Mouse (Mus musculus): ENCODE data around the gene Slc25a33. TPM values are rescaled to one million over a fixed set of nuclear protein-coding genes. Genes with fewer than 3 reads are reported as not detected.
"Not testable (repeated sequence)": the region's sequence is repeated elsewhere in the genome, so short reads cannot be mapped to it uniquely, and the experiment has no call there.

Gene Slc25a33
- 43.7 and 43.9 TPM in 2 replicates for polyA plus RNA-seq (2012; rRNA removed)

- TF ChIP-seq CTCF (IDR thresholded peaks at IDR 0.05; ENCODE audit: extremely low read depth, insufficient read depth, low read length) = no peak
- peak; percentile 80 for TF ChIP-seq POLR2A (IDR thresholded peaks at IDR 0.05; ENCODE audit: extremely low read depth, insufficient read depth, low read length)
- peak within 1 kb of the TSS; percentile 76 for H3K4me3 ChIP-seq (ENCODE audit: insufficient read depth, low read length)
- peak within 1 kb of the TSS; percentile 96 for H3K27ac ChIP-seq (ENCODE audit: insufficient read depth, low read length)
- peaks cover 6% of the 10 kb centered on the region for H3K4me1 ChIP-seq (ENCODE audit: control insufficient read depth, insufficient read depth, low read length)
Measured at GRCm38 (mm10) chr4:149774094-149774470, at the start of gene Slc25a33. TSS of gene Slc25a33 (minus strand) at chr4:149774277.

DNA sequence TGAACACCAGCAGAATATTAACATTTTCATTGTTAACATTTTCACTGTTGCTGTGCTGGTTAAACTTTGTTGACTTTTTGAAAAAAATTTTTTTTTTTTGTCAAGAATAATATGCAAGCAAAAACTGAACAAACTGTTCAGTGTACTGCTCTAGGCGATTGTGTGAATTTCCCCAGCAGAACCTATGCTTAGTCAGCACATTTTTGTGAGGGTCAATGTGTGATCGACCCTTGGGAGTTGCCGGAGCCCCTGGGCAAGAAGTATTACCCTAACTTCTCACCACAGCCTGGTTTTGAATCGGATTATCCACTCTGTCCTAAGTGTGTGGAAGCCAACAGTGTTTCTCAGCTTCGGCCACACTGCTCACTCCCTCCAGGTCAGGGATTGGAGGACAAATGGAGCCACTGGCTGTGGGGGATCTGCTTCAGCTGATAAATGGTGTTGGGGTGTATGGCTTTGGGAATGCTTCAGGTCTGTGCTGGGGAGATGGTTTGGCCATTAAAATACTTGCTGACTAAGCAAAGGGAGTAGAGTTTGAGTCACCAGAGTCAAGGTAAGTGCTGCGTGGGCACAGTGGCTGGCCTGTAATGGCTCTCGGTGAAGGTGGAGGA is 48.6 kb upstream of the Slc25a33 start:
- no peaks in the 10 kb centered on the region for H3K4me1 ChIP-seq (ENCODE audit: control insufficient read depth, insufficient read depth, low read length)
- H3K27ac ChIP-seq (ENCODE audit: insufficient read depth, low read length) = no peak overlapping the region
- TF ChIP-seq CTCF (IDR thresholded peaks at IDR 0.05; ENCODE audit: extremely low read depth, insufficient read depth, low read length) = no peak
- no peak for TF ChIP-seq POLR2A (IDR thresholded peaks at IDR 0.05; ENCODE audit: extremely low read depth, insufficient read depth, low read length)
- H3K4me3 ChIP-seq (ENCODE audit: insufficient read depth, low read length) = no peak overlapping the region

- no peak overlapping the region for H3K27ac ChIP-seq (ENCODE audit: insufficient read depth, low read length)
- H3K4me3 ChIP-seq (ENCODE audit: insufficient read depth, low read length) = no peak overlapping the region
- TF ChIP-seq POLR2A (IDR thresholded peaks at IDR 0.05; ENCODE audit: extremely low read depth, insufficient read depth, low read length) (no peak), CTCF (IDR thresholded peaks at IDR 0.05; ENCODE audit: extremely low read depth, insufficient read depth, low read length) (no peak)
- H3K4me1 ChIP-seq (ENCODE audit: control insufficient read depth, insufficient read depth, low read length) = no peaks in the 10 kb centered on the region
Measured at GRCm38 (mm10) chr4:149822126-149822525, 48.0 kb upstream of the Slc25a33 start.

- H3K27ac ChIP-seq (ENCODE audit: insufficient read depth, low read length) = no peak overlapping the region
- TF ChIP-seq POLR2A (IDR thresholded peaks at IDR 0.05; ENCODE audit: extremely low read depth, insufficient read depth, low read length) (no peak), CTCF (IDR thresholded peaks at IDR 0.05; ENCODE audit: extremely low read depth, insufficient read depth, low read length) (no peak)
- no peaks in the 10 kb centered on the region for H3K4me1 ChIP-seq (ENCODE audit: control insufficient read depth, insufficient read depth, low read length)
- no peak overlapping the region for H3K4me3 ChIP-seq (ENCODE audit: insufficient read depth, low read length)
Measured at GRCm38 (mm10) chr4:149820569-149820968, 46.5 kb upstream of the Slc25a33 start.

DNA sequence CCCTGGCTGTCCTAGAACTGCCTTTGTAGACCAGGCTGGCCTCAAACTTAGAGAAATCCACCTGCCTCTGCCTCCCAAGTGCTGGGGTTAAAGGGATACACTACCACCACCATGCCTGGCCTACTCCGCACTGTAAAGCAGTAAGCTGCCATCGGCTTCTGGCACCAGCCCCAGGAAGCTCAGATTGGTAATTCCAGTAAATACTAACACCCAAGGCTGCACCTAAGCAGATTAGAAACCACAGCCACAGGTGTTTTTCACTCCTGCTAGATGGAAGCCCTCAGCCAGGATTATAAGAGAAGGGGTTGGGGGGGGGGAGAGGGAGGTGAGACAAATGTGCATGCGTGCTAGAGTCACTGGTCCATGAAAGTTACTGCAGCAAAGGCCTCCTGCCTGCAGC is 45.1 kb upstream of the Slc25a33 start:
- Histone ChIP-seq H3K4me1 (ENCODE audit: control insufficient read depth, insufficient read depth, low read length) (no peaks in the 10 kb centered on the region), H3K4me3 (ENCODE audit: insufficient read depth, low read length) (no peak overlapping the region), H3K27ac (ENCODE audit: insufficient read depth, low read length) (no peak overlapping the region)
- TF ChIP-seq POLR2A (IDR thresholded peaks at IDR 0.05; ENCODE audit: extremely low read depth, insufficient read depth, low read length) (no peak), CTCF (IDR thresholded peaks at IDR 0.05; ENCODE audit: extremely low read depth, insufficient read depth, low read length) (no peak)

DNA sequence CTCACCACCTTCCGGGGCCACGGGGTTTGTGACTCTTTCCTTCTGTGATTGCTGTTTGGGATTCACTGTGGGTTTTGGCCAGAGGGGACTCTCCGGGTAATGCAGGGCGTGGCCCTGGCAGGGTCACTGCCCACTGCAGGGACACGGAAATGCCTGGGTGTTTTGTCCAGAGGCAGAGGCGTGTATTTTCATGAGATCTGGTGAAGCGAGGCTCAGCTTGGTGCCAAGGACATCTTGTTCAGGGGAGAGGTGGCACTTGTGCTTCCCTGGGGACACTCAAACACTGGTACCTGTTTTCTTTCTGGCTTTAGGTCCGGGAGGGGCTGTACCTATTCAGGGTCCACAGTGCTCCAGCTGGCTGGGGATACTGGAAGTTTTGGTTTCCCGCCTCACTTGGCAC is 42.5 kb upstream of the Slc25a33 start:
- TF ChIP-seq POLR2A (IDR thresholded peaks at IDR 0.05; ENCODE audit: extremely low read depth, insufficient read depth, low read length) = no peak
- TF ChIP-seq CTCF (IDR thresholded peaks at IDR 0.05; ENCODE audit: extremely low read depth, insufficient read depth, low read length) = no peak
- Histone ChIP-seq H3K4me1 (ENCODE audit: control insufficient read depth, insufficient read depth, low read length) (no peaks in the 10 kb centered on the region), H3K27ac (ENCODE audit: insufficient read depth, low read length) (no peak overlapping the region), H3K4me3 (ENCODE audit: insufficient read depth, low read length) (no peak overlapping the region)

DNA sequence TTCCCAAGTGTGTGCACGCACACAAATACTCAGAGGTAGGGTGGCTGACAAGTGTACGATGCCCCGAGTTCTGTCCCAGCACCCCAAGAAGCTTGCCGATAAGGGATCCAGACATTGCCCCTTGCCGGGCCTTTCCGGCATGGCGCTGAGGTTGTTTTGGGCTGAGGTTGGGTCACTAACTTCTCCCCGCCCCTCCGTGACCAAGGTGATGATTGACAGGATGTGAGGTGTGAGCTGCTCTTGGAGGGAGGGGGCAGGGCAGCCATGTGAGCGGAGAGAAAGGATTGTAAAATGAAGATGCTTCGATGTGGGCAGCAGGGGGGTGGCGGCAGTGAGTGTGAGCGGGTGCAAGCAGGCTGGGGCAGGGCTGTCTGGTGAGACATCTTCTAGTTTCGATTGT is 41.5 kb upstream of the Slc25a33 start:
- no peaks in the 10 kb centered on the region for H3K4me1 ChIP-seq (ENCODE audit: control insufficient read depth, insufficient read depth, low read length)
- H3K4me3 ChIP-seq (ENCODE audit: insufficient read depth, low read length) = no peak overlapping the region
- H3K27ac ChIP-seq (ENCODE audit: insufficient read depth, low read length) = no peak overlapping the region
- no peak for TF ChIP-seq POLR2A (IDR thresholded peaks at IDR 0.05; ENCODE audit: extremely low read depth, insufficient read depth, low read length)

DNA sequence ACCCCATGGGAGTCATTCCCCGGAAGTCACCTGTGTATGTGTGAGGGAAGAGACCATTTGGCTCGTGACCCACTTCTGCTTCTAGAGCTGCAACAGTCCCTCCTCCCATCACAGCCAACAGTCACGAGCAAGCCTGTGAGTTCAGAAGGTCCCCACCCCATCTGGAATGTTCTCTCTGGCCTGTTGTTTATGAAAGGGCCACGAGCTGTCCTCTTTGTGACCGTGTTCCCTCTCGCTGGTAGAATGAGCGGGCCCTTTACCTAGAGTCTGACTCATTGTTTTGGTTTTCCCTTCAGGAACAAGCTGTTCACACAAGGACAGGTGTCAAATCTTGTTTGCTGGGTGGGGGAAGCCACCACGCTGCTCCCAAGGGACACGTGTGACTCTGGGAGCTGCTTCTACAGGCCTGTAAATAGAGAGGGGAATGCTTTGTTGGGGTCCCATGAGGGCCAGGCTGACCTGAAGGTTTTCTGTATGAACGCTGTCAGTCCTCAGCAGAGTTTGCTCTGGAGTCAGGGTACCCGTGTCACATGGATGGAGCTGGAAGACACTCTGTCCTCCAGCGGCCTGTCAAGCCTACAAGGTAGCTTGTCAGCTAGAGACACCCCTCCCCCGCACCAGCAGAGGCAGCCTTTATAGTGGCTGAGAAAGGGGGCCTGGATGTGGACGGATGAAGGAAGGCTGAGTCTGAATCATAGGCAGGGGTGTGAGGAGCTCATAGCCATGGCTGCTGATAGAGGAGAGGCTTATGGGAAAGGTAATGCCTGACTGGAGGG is 39.5 kb upstream of the Slc25a33 start:
- Histone ChIP-seq H3K27ac (ENCODE audit: insufficient read depth, low read length) (no peak overlapping the region), H3K4me3 (ENCODE audit: insufficient read depth, low read length) (no peak overlapping the region), H3K4me1 (ENCODE audit: control insufficient read depth, insufficient read depth, low read length) (no peaks in the 10 kb centered on the region)
- no peak for TF ChIP-seq CTCF (IDR thresholded peaks at IDR 0.05; ENCODE audit: extremely low read depth, insufficient read depth, low read length)
- no peak for TF ChIP-seq POLR2A (IDR thresholded peaks at IDR 0.05; ENCODE audit: extremely low read depth, insufficient read depth, low read length)

DNA sequence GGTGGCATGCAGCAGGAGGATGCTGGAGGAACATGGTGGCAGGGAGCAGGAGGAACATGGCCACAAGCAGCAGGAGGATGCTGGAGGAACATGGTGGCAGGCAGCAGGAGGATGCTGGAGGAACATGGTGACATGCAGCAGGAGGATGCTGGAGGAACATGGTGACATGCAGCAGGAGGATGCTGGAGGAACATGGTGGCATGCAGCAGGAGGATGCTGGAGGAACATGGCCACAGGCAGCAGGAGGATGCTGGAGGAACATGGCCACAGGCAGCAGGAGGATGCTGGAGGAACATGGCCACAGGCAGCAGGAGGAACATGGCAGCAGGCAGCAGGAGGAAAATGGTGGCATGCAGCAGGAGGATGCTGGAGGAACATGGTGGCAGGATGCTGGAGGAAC is 36.3 kb upstream of the Slc25a33 start:
- H3K4me3 ChIP-seq (ENCODE audit: insufficient read depth, low read length); H3K27ac ChIP-seq (ENCODE audit: insufficient read depth, low read length); H3K4me1 ChIP-seq (ENCODE audit: control insufficient read depth, insufficient read depth, low read length): not testable (repeated sequence)

- TF ChIP-seq POLR2A (IDR thresholded peaks at IDR 0.05; ENCODE audit: extremely low read depth, insufficient read depth, low read length) (no peak), CTCF (IDR thresholded peaks at IDR 0.05; ENCODE audit: extremely low read depth, insufficient read depth, low read length) (no peak)
- Histone ChIP-seq H3K27ac (ENCODE audit: insufficient read depth, low read length) (no peak overlapping the region), H3K4me1 (ENCODE audit: control insufficient read depth, insufficient read depth, low read length) (no peaks in the 10 kb centered on the region), H3K4me3 (ENCODE audit: insufficient read depth, low read length) (no peak overlapping the region)
Measured at GRCm38 (mm10) chr4:149808584-149809227, 34.6 kb upstream of the Slc25a33 start.
